Mouse (Mus musculus) midbrain, embryonic 14.5 days (tissue): Measurements from ENCODE around the gene Lrsam1. TPM values are rescaled to one million over a fixed set of nuclear protein-coding genes. Genes with fewer than 3 reads are reported as not detected.

Source experiments
- ATAC-seq: fragments of 200-750 bp; cut with Nextera tagmentation; 2 replicates; pipeline ENCODE4 v1.8.0; 2017; ENCODE audit warnings: moderate number of reproducible peaks, moderate library complexity; ENCODE audit not compliant: low FRiP score, low TSS enrichment
- DNase-seq: peaks from one replicate; pipeline ENCODE4 v3.0.0-alpha.2; 2015
- H3K27ac ChIP-seq: fragments of 300-500 bp; sonication (generic); replicated peaks from 2 replicates; pipeline ENCODE4 v1.5.1; 2014; ENCODE audit warnings: mild to moderate bottlenecking, low read depth, low read length, moderate library complexity
- H3K27me3 ChIP-seq: fragments of 300-500 bp; sonication (generic); 2 replicates; pipeline ENCODE4 v1.6.1; 2014; ENCODE audit warnings: low read length, control low read depth, mixed read lengths; ENCODE audit not compliant: control insufficient read depth, insufficient read depth
- H3K36me3 ChIP-seq: fragments of 300-500 bp; sonication (generic); 2 replicates; pipeline ENCODE4 v1.6.1; 2014; ENCODE audit warnings: low read length, control low read depth; ENCODE audit not compliant: control insufficient read depth, insufficient read depth
- H3K4me1 ChIP-seq: fragments of 300-500 bp; sonication (generic); 2 replicates; pipeline ENCODE4 v1.6.1; 2014; ENCODE audit warnings: mild to moderate bottlenecking, antibody characterized with exemption, low read length, control low read depth; ENCODE audit not compliant: control insufficient read depth, insufficient read depth
- H3K4me2 ChIP-seq: fragments of 300-500 bp; sonication (generic); 2 replicates; pipeline ENCODE4 v1.6.1; 2014; ENCODE audit warnings: mild to moderate bottlenecking, low read length, moderate library complexity
- H3K4me3 ChIP-seq: fragments of 300-500 bp; sonication (generic); replicated peaks from 2 replicates; pipeline ENCODE4 v1.5.1; 2014; ENCODE audit warnings: low read depth, low read length
- H3K9ac ChIP-seq: fragments of 300-500 bp; sonication (generic); replicated peaks from 2 replicates; pipeline ENCODE4 v1.6.1; 2014; ENCODE audit warnings: mild to moderate bottlenecking, low read length, moderate library complexity
- H3K9me3 ChIP-seq: fragments of 300-500 bp; sonication (generic); 2 replicates; pipeline ENCODE4 v1.6.1; 2016; ENCODE audit warnings: low read length, control low read depth, mixed read lengths; ENCODE audit not compliant: control insufficient read depth
- WGBS: fragments of 180-500 bp; shearing (Covaris S2); extraction: QIAGEN DNeasy Blood & Tissue Kit; methylation state at CpG from one replicate; pipeline ENCODE4 v1.1.7; 2014; 5-methylcytosine and 5-hydroxymethylcytosine counted together
- polyA plus RNA-seq: library from polyadenylated mRNA; unstranded; fragments of >200 nt; fragmentation: Nextera tagmentation; extraction: Ambion mirVana; gene quantifications from 2 replicates; pipeline ENCODE4 v1.2.1, GENCODE M21; 2014

The Lrsam1 gene
- polyA plus RNA-seq, 1 experiment from 2014 or later = 19.8 TPM

DNA sequence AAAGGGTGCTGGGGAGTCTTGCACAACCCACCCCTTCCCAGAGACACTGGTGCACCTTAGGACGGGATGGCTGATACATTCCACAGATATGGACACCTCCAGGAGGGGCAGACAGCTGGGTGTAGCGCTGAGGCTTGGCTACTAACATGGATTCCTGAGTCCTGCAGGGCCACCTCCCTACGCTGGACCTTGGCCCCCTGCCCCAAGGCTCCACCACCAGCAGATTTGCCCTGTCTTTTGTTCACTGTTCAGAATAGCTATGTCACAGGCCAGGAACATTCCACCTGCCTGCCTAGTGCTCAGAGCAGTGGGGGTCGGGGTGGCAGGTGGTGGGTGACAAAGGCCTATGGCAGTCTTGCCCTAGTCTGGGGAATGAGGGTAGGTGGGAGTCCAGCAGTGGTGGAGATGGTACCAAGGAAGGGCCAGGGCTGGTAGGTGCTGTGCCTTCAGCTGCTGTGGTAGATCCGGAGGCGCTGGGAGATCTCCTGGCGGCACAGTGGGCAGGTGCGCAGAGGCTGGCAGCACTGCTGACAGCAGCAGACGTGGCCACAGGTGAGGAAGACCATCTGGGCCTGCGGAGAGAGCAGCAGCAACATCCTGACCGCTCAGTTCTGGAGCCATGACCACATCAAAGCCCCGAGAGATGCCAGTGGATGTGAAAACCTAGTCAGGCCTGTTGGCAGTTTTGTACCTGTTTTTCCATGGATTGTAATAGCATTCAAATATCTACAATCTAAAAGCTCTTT, 34.9 kb downstream of the Lrsam1 start:
- no peak overlapping the region for H3K9ac ChIP-seq
- no peaks in the 10 kb centered on the region for H3K4me1 ChIP-seq
- no peak overlapping the region for H3K4me2 ChIP-seq
- WGBS = 91% methylated on average over 12 of the region's 12 CpGs
- no peak overlapping the region for H3K4me3 ChIP-seq
- no peak for DNase-seq
- peaks cover 68% of the 10 kb centered on the region for H3K36me3 ChIP-seq
- ATAC-seq = no peak
- no peak overlapping the region for H3K27ac ChIP-seq
- no peaks in the 10 kb centered on the region for H3K27me3 ChIP-seq
- no peaks in the 10 kb centered on the region for H3K9me3 ChIP-seq

DNA sequence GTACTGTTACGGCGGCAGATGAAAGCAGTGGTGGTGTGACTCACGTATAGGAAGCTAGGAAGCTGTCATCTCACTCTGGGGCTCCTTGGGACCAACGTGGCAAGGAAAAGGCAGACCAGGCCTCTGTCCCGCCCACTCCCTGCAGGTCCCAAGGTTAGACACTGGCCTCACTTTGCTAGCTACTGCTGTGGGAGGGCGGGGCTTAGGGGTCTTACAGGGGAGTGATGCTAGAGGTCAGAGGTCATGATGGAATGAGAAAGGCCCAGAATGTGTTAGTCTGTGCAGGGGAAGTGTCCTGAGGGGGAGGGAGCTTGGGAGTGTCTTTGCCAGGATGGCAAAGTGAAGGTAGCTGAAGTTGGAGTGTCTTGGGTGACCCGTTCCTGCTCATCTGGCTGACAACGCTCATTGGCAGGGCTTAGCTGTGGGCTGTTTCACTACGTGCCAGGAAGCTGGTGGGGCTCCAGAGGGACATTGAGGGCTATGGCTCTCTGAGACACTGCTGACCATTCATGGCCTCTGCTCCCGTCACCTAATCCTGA, 37.0 kb downstream of the Lrsam1 start:
- no peak for DNase-seq
- no peak for ATAC-seq
- H3K9me3 ChIP-seq = no peaks in the 10 kb centered on the region
- H3K27me3 ChIP-seq = no peaks in the 10 kb centered on the region
- 67% methylated on average over 10 of the region's 10 CpGs for WGBS
- peaks cover 81% of the 10 kb centered on the region for H3K36me3 ChIP-seq
- H3K4me1 ChIP-seq = no peaks in the 10 kb centered on the region
- no peak overlapping the region for H3K27ac ChIP-seq
- H3K4me3 ChIP-seq = no peak overlapping the region
- H3K4me2 ChIP-seq = no peak overlapping the region
- no peak overlapping the region for H3K9ac ChIP-seq

DNA sequence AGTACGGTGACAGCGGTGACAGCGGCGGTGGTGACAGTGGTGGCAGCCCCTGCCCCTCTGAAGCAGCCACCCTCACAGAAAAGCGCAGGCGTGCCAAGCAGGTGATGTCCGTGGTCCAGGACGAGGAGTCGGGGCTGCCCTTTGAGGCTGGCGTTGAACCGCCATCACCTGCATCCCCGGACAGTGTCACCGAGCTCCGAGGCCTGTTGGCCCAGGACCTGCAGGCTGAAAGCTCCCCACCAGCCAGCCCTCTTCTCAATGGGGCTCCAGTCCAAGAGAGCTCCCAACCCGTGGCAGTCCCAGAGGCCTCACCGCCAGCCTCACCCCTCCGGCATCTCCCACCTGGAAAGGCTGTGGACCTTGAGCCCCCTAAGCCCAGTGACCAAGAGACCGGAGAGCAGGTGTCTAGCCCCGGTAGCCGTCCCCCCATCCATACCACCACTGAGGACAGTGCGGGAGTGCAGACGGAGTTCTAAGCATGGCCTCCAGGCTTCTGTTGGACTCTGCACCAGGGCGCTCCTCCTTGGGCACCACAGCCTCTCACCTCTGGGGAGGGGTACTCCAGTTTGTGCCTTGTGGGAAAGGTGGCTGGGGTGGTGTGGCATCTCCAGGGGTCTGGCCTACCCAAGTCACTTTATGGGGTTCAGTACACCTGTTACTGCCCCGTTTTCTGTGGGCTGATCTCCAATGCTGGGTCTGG, 37.7 kb downstream of the Lrsam1 start:
- Histone ChIP-seq H3K4me3 (no peak overlapping the region), H3K4me2 (no peak overlapping the region), H3K9ac (no peak overlapping the region), H3K9me3 (no peaks in the 10 kb centered on the region), H3K36me3 (peaks cover 84% of the 10 kb centered on the region), H3K4me1 (no peaks in the 10 kb centered on the region), H3K27ac (no peak overlapping the region), H3K27me3 (no peaks in the 10 kb centered on the region)
- ATAC-seq = no peak
- DNase-seq = no peak
- 93% methylated on average over 24 of the region's 24 CpGs for WGBS

DNA sequence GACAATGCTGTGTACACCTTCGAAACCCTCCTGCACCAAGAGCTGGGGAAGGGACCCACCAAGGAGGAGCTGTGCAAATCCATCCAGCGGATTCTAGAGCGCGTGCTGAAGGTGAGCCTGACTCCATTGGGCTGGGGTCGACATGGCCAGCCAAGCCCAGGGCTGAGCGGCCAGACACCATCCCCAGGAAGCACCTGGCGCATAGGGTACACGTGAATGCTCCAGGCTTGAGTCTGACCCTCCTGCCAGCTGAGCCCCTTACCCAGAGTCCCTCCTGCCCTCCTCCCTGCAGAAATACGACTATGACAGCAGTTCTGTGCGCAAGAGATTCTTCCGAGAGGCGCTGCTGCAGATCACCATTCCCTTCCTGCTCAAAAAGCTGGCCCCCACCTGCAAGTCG, 38.9 kb downstream of the Lrsam1 start:
- Histone ChIP-seq H3K9ac (no peak overlapping the region), H3K27ac (no peak overlapping the region), H3K4me3 (no peak overlapping the region), H3K4me1 (no peaks in the 10 kb centered on the region), H3K36me3 (peaks cover 91% of the 10 kb centered on the region), H3K27me3 (no peaks in the 10 kb centered on the region), H3K4me2 (no peak overlapping the region), H3K9me3 (no peaks in the 10 kb centered on the region)
- no peak for DNase-seq
- 92% methylated on average over 13 of the region's 13 CpGs for WGBS
- no peak for ATAC-seq

DNA sequence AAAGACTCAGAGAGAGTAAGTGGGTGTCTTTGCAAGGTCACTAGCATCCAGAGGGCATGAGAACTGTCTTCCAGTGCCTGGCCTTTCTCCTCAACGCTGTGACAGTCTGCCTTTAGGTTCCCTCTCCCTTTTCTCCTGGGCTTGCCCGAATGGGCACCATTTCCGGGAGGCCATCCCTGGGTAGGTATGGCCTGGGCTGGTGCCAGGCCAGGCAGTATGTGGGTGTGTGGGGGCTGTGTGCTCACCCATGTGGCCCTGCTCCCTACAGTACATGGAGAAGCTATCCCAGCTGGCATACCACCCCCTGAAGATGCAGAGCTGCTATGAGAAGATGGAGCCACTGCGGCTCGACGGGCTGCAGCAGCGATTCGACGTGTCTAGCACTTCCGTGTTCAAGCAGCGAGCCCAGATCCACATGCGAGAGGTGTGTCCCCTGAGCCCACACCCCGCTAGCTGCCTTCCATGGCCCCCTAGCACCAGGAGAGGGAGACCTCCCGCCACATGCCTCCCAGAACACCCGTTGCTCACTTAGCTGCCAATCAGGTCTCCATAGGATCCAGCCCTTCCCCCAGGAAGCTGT, 39.5 kb downstream of the Lrsam1 start:
- H3K9me3 ChIP-seq = no peaks in the 10 kb centered on the region
- no peak overlapping the region for H3K4me3 ChIP-seq
- ATAC-seq (no peak), DNase-seq (no peak)
- H3K9ac ChIP-seq = no peak overlapping the region
- WGBS = 88% methylated on average over 15 of the region's 15 CpGs
- no peak overlapping the region for H3K27ac ChIP-seq
- no peaks in the 10 kb centered on the region for H3K27me3 ChIP-seq
- no peaks in the 10 kb centered on the region for H3K4me1 ChIP-seq
- peaks cover 87% of the 10 kb centered on the region for H3K36me3 ChIP-seq
- no peak overlapping the region for H3K4me2 ChIP-seq

DNA sequence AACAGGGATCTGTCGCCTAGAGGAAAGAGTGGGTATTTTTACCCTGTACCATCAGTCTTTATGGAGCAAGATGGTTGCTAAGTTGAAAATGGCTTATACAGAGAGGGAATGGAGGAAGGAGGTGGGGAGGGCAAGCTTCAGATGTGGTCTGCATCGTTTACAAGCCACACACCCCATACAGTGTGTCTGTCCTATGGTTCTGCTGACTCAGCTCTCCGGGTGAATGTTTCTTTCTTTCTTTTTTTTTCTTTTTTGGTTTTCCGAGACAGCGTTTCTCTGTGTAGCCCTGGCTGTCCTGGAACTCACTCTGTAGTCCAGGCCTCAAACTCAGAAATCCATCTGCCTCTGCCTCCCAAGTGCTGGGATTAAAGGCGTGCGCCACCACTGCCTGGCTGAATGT, 40.2 kb downstream of the Lrsam1 start:
- ATAC-seq = no peak

DNA sequence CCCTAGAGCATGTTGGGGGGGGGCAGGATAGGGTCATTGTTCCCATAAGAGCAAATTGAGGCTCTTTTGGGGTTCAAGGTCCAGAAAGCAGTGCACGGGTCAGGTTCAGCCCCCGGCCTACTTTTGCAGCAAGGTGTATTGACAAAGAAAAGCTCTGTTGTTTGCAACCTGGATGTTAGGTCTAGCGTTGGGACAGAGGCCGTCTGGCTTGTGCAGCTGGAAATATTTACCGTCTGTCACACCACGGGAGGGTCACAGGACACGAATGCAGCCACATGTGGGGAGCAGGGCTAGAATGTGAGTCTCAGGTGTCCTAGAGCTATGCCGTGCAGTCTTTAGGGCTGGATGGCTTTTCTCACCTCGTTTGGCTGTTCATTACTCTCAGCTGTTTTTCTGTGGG, 43.0 kb downstream of the Lrsam1 start:
- DNase-seq (no peak), ATAC-seq (no peak)
- Histone ChIP-seq H3K36me3 (peaks cover 70% of the 10 kb centered on the region), H3K27me3 (no peaks in the 10 kb centered on the region), H3K4me1 (no peaks in the 10 kb centered on the region), H3K4me2 (no peak overlapping the region), H3K27ac (no peak overlapping the region), H3K9me3 (no peaks in the 10 kb centered on the region), H3K4me3 (no peak overlapping the region), H3K9ac (no peak overlapping the region)
- 88% methylated on average over 9 of the region's 9 CpGs for WGBS

More for the DNA sequence above, 40.2 kb downstream of the Lrsam1 start:
- DNase-seq = no peak
- no peak overlapping the region for H3K27ac ChIP-seq
- no peak overlapping the region for H3K4me2 ChIP-seq
- H3K4me3 ChIP-seq = no peak overlapping the region
- no peak overlapping the region for H3K9ac ChIP-seq
- no peaks in the 10 kb centered on the region for H3K9me3 ChIP-seq
- H3K27me3 ChIP-seq = no peaks in the 10 kb centered on the region
- peaks cover 81% of the 10 kb centered on the region for H3K36me3 ChIP-seq
- H3K4me1 ChIP-seq = no peaks in the 10 kb centered on the region
- WGBS = 83% methylated on average over 7 of the region's 7 CpGs

DNA sequence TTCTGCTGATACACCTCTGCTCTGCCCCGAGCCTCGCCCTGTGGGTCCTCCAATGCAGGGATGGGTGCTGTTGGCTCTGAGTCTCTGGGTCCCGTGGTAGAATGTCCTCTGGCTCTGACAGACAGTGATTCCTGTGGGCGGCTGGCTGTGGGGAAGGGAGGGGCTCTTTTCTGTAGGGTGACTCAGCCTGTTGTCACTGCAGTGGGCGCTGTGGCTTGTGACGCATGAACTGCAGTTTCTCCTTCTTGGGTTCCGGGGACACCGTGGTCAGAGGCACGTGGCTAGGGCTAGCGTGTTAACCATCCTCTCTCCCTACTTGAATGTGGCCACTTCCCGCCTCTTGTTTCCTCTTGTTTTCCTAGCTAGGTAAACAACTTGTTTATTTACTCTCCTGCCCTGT, 43.9 kb downstream of the Lrsam1 start:
- peaks cover 66% of the 10 kb centered on the region for H3K36me3 ChIP-seq
- WGBS = 89% methylated on average over 11 of the region's 11 CpGs
- no peak overlapping the region for H3K27ac ChIP-seq
- H3K4me3 ChIP-seq = no peak overlapping the region
- DNase-seq (no peak), ATAC-seq (no peak)
- no peaks in the 10 kb centered on the region for H3K9me3 ChIP-seq
- no peaks in the 10 kb centered on the region for H3K4me1 ChIP-seq
- no peak overlapping the region for H3K4me2 ChIP-seq
- no peaks in the 10 kb centered on the region for H3K27me3 ChIP-seq
- H3K9ac ChIP-seq = no peak overlapping the region
